Mouse (Mus musculus) ovary, postnatal 10 days (tissue): Measurements from ENCODE around the gene Acsl6.
"Not testable (repeated sequence)": the region's sequence is repeated elsewhere in the genome, so short reads cannot be mapped to it uniquely, and the experiment has no call there.

Experiments used
- DNase-seq: peaks from one replicate; pipeline ENCODE4 v3.0.0; 2022; ENCODE audit warnings: low spot score

The Acsl6 gene

DNA sequence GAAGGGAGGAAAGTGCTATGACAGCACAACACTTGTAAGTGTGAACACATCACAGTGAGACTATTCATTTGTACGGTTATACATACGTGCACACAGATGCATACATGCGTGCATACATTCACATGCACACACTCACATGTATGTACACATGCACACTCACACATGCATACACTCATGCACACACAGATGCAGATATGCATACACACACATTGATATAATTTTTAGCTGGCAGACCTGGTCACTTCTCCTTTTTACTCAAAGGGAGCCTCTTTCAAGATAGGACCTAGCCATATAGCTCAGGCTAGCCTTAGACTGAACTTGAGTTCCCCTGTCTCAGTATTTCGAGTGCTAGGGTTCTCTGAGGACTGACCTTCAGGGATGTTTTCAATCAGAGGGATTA is 87.7 kb downstream of the Acsl6 start:
- DNase-seq = no peak

GRCm38 (mm10) chr11:54396686-54397085 is 93.1 kb downstream of the Acsl6 start:
- DNase-seq = no peak

DNA sequence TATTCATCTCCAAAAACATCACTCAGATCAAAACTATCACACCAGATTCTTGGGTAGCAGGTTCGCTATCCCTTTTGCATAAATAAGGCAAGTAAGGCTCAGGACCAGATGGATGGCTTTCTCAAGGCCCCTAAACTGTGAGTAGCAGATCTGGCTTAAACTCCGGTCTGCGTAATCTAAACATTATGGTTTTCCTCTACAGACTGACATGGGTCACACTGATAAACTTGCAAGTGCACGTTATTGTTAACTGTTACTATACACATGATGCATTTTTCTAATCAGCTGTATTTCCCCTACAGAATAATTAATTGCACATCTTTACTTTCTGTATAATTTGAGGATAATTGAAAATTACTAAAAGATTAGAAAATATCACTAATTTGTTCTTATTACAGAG is 94.5 kb downstream of the Acsl6 start:
- no peak for DNase-seq

- not testable (repeated sequence) for DNase-seq
Observed at GRCm38 (mm10) chr11:54400803-54401202, 97.2 kb downstream of the Acsl6 start.

- DNase-seq = no peak
Observed at GRCm38 (mm10) chr11:54404885-54405284, 101.3 kb downstream of the Acsl6 start.

GRCm38 (mm10) chr11:54406930-54407546 is 103.4 kb downstream of the Acsl6 start:
- no peak for DNase-seq

GRCm38 (mm10) chr11:54410612-54411011 is 107.0 kb downstream of the Acsl6 start:
- DNase-seq = no peak

GRCm38 (mm10) chr11:54413017-54413416 is 109.4 kb downstream of the Acsl6 start:
- no peak for DNase-seq
